8 mouse cellular contexts compared by ENCODE assay signal in genomic region chr14:103720637-103721355, GRCm38 (mm10).
DNase-seq lines count a peak whose midpoint lies in the region; ATAC-seq and TF ChIP-seq lines count a peak whose summit lies in the region.

No protein-coding gene starts in this region.

- H3K36me3 ChIP-seq in embryonic facial prominence, embryonic 10.5 days (replicated peaks), result no peaks in the 10 kb centered on the region
- no peaks in the 10 kb centered on the region for H3K36me3 ChIP-seq in midbrain, embryonic 12.5 days
- H3K36me3 ChIP-seq in stomach, embryonic 16.5 days (ENCODE audit: control insufficient read depth, insufficient read depth, low read length), result no peaks in the 10 kb centered on the region

- no peak for TF ChIP-seq POLR2A in cerebellum, adult 2 months (IDR thresholded peaks at IDR 0.05; ENCODE audit: borderline replicate concordance, insufficient read depth, low read length)

- no peak overlapping the region for H3K9ac ChIP-seq in midbrain, embryonic 12.5 days (replicated peaks)
- peak overlapping the region; percentile 18; the same call in 1 of the 2 replicates for H3K9ac ChIP-seq in stomach, embryonic 16.5 days (ENCODE audit: low read length)

- DNase-seq in cerebellum, adult 2 months, result peak; percentile 21 to 42
- DNase-seq in cerebellum, adult 11-12 months, result no peak
- peak; percentile 87 for DNase-seq in ZHBTc4 (ENCODE audit: low read depth, low spot score)
- DNase-seq in embryonic facial prominence, embryonic 10.5 days (ENCODE audit: low spot score), result peak; percentile 78
- peak; percentile 69 for DNase-seq in heart, postnatal 4 days
- peak; percentile 59 to 82 for DNase-seq in left cerebral cortex, adult 18-20 months (ENCODE audit: low spot score in 2 of 2)

- H3K27ac ChIP-seq in cerebellum, adult 2 months (ENCODE audit: insufficient read depth, low read length), result no peak overlapping the region
- no peak overlapping the region for H3K27ac ChIP-seq in embryonic facial prominence, embryonic 10.5 days (replicated peaks)
- H3K27ac ChIP-seq in midbrain, embryonic 12.5 days (replicated peaks), result peak overlapping the region; percentile 65; the same call in 1 of the 2 replicates
- no peak overlapping the region for H3K27ac ChIP-seq in stomach, embryonic 16.5 days (ENCODE audit: low read length)

- peak; percentile 52 for TF ChIP-seq CTCF in cerebellum, adult 2 months (IDR thresholded peaks at IDR 0.05; ENCODE audit: borderline replicate concordance, insufficient read depth, low read depth, low read length)

- H3K4me3 ChIP-seq in cerebellum, adult 2 months (replicated peaks; ENCODE audit: insufficient read depth, low read depth, low read length), result no peak overlapping the region
- no peak overlapping the region for H3K4me3 ChIP-seq in embryonic facial prominence, embryonic 10.5 days
- H3K4me3 ChIP-seq in midbrain, embryonic 12.5 days, result no peak overlapping the region
- H3K4me3 ChIP-seq in stomach, embryonic 16.5 days (replicated peaks; ENCODE audit: low read length), result no peak overlapping the region

- WGBS in cerebellum, adult 2 months, result 60% methylated on average over 13 of the region's 13 CpGs
- 56% methylated on average over 13 of the region's 13 CpGs for WGBS in embryonic facial prominence, embryonic 10.5 days
- WGBS in midbrain, embryonic 12.5 days, result 55% methylated on average over 13 of the region's 13 CpGs
- 55% methylated on average over 13 of the region's 13 CpGs for WGBS in stomach, embryonic 16.5 days

- no peaks in the 10 kb centered on the region for H3K4me1 ChIP-seq in cerebellum, adult 2 months (ENCODE audit: control insufficient read depth, insufficient read depth, low read length)
- H3K4me1 ChIP-seq in embryonic facial prominence, embryonic 10.5 days, result peaks cover 10% of the 10 kb centered on the region
- H3K4me1 ChIP-seq in midbrain, embryonic 12.5 days, result peaks cover 14% of the 10 kb centered on the region
- 0 out of 2 replicates have a peak, but pooled peaks cover 6% of the 10 kb centered on the region for H3K4me1 ChIP-seq in stomach, embryonic 16.5 days (ENCODE audit: control insufficient read depth, insufficient read depth, low read length)

- H3K9me3 ChIP-seq in embryonic facial prominence, embryonic 10.5 days, result no peaks in the 10 kb centered on the region
- H3K9me3 ChIP-seq in midbrain, embryonic 12.5 days, result no peaks in the 10 kb centered on the region
- 0 out of 2 replicates have a peak, but pooled peaks cover 2% of the 10 kb centered on the region for H3K9me3 ChIP-seq in stomach, embryonic 16.5 days (replicated peaks; ENCODE audit: control insufficient read depth, low read length)

- no peak overlapping the region for H3K4me2 ChIP-seq in midbrain, embryonic 12.5 days (replicated peaks)
- H3K4me2 ChIP-seq in stomach, embryonic 16.5 days (ENCODE audit: low read depth, low read length), result no peak overlapping the region

- ATAC-seq in midbrain, embryonic 12.5 days (ENCODE audit: low FRiP score, low read depth), result peak; percentile 72
- no peak for ATAC-seq in stomach, embryonic 16.5 days (ENCODE audit: insufficient read depth, low FRiP score)

- H3K27me3 ChIP-seq in cerebellum, adult 2 months (ENCODE audit: control insufficient read depth, insufficient read depth, low read length), result no peaks in the 10 kb centered on the region
- H3K27me3 ChIP-seq in embryonic facial prominence, embryonic 10.5 days (replicated peaks; ENCODE audit: low read depth, poor library complexity, severe bottlenecking), result no peaks in the 10 kb centered on the region
- no peaks in the 10 kb centered on the region for H3K27me3 ChIP-seq in midbrain, embryonic 12.5 days
- no peaks in the 10 kb centered on the region for H3K27me3 ChIP-seq in stomach, embryonic 16.5 days (ENCODE audit: control insufficient read depth, insufficient read depth, low read length)
